Mouse (Mus musculus): ENCODE results near the gene Tmem82. TPM values are rescaled to one million over a fixed set of nuclear protein-coding genes. Genes with fewer than 3 reads are reported as not detected.

The Tmem82 gene
- total RNA-seq, 2 experiments from 2014 or later: 0.28 to 0.42 TPM

DNA sequence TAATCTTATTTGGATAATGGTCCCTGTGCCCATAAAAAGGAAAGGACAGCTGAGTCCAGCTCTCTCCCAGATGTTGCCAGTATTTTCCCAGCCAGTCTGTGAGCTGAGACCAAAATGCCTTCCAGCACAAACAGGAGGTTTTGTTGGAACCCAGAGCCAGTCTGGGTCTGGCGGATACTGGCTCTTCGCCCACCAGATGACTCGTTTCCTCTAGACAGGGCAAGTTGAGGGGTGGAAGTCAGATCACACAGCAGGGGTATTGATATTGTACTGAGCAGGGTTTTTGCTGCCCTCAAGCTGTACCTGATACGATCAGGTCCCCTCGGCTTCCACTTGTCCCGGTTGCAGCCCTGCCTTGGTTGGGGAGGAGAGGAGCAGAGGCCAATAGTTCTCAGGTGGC, 8.9 kb downstream of the Tmem82 start:
- no peak for DNase-seq

DNA sequence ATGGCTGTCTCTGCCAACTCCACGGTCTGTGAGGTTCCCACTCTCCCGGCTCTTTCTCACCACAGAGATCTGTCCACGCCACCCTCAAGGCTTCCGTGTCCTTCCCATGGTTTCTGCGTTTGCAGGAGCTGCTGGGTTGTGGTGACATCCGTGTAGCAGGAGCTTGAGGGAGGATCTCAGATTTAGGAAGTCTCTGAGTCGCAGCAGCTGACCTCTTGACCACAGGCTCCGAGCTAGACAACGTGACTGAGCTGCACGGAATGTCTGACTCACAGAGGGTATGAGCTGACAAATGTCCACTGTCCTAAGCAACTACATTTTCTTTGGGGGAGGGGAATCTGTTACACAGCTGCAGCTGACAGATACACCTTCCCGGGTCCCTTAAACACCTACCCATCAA, 12.6 kb downstream of the Tmem82 start, which contains the start of gene Fblim1:
TSS of gene Fblim1 (minus strand) at position 236 of the 400 bp plus-strand sequence.
- DNase-seq: no peak

DNA sequence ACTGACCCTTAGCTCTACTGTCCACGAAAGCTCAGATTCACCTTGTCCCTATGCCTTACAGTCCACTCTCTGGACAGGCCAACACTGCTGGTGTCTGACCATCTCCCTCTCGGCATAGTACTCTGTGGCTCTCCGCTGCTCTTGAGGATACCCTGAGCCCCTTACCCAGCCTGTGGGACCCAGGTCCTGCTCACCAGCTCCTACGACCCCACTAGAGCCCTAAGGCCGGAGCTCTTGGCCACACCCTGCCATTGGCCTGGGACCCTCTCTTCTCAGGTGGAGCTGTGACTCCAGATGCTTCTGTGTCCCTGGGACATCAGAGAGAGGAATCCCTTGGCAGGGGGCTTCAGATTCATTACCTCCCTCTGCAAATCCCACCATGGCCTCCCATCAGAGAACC, 13.0 kb downstream of the Tmem82 start:
- no peak for DNase-seq

DNA sequence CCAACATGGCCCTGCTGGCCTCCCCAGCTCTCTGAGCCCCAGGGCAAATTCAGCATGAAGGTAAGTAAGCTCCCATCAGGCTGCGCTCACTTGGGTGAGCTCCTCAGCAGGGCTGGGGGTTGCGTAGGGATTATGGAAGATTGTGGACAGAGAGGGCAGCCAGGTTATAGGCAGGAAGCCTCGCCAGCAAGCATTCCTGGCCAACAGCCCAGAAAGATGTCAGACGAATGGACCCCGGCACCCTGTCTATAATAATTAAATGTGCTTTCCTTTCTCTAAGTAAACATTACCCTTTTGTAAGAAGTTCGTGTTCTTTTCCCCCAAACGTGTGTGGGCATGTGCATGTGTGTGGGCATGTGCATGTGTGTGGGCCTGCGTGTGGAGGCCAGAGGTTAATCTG, 13.9 kb downstream of the Tmem82 start:
- no peak for DNase-seq

DNA sequence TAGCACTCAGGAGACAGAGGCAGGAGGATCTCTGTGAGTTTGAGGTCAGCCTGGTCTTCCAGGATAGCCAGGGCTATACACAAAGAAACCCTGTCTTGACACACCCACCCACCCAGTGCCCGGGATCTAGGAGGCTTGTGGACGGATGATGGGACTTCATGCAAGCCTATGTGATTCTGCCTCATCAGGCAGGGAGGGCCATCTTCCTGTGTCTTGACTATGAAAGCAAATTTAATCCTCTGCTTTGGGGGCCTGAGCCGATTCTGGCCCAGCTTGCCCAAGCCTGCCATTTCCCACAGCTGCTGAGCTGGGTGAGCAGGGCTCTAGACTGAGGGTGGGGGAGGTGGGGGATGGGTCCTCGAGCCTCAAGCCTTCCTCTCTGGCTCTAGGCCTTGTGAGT, 14.5 kb downstream of the Tmem82 start:
- DNase-seq: no peak

DNA sequence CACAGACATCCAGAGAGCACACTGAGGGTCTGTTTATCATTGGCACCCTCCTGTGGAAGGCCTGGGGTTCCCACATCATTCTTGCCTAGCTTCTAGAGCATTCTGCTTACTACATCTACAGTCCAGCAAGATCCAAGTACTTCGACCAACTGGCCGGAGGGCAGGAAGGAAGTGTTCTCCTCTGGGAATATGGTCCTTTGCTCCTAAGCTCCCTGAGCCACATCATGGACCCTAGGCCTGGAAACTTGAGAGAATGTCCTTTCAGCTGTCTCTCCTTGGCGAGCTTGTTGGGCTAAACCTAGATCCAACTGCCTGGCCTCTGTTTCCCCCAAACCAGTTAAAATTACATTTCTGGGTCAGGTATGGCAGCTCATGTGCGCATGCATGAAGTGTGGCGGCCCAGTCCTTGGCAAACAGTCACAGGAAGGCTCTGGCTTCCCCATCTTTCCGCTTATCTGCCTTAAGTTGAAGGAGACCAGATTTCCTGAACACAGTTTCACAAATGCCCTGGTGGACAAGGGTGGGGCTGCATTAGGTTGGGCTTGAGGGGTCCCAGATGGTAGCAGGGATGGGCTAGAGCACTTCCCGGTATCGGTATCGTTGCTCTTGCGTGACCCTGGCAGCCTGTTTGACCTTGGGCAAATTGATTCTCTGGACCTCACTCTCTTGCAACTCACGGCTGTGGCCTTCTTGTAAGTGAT, 15.8 kb downstream of the Tmem82 start:
- no peak for DNase-seq

DNA sequence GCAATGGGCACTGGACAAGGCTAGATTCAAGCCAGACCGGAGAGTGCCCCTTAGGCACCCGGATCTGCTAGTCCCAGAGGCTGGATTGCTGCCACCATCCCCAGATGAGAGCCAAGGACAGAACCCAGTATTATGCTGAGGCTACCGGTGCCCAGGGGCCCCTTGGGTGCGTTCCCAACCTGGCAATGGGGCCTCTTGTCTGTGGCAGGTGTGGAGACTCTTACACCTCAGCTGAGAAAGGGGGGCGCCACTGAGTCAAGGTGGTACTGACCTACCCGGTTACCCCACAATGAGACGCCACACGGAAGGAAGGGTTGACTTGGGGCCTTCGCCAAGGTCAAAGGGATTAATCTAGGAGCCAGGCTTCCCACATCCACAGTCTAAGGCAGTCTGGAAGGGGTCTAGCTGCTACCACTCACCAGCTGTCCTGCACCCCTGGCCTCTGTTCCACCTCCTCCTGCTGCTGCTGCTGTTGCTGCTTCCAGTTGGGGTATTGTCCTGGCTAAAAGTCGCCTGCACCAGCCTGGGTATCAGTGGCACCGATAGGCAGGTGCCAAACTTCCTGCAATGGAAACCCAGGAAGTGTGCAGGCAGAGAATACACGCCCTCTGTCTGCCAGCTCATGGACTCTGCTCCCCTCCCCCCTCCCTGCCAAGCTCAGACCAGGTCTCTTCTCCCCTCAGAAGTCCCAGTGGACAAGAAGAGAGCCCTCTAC, 17.1 kb downstream of the Tmem82 start:
- no peak for DNase-seq

DNA sequence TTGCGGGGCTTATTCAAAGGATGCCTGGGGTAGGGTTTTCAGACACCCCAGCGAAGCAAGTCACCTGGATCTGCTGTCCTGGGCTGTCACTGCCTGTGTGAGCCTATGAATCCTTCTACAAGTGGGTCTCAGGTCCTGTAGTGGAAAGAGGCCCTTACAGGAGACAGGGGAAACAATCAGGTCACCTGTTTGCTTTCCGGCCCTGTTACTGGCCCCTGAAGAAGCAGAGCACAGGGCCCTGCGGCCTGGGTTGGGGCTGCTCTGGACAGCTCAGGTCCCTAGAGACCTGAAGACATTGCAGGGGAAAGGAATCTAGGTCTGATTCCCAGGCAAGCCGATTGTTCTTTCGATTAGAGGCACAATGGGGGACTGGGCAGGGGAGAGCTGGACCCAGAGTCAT, 18.1 kb downstream of the Tmem82 start:
- no peak for DNase-seq

DNA sequence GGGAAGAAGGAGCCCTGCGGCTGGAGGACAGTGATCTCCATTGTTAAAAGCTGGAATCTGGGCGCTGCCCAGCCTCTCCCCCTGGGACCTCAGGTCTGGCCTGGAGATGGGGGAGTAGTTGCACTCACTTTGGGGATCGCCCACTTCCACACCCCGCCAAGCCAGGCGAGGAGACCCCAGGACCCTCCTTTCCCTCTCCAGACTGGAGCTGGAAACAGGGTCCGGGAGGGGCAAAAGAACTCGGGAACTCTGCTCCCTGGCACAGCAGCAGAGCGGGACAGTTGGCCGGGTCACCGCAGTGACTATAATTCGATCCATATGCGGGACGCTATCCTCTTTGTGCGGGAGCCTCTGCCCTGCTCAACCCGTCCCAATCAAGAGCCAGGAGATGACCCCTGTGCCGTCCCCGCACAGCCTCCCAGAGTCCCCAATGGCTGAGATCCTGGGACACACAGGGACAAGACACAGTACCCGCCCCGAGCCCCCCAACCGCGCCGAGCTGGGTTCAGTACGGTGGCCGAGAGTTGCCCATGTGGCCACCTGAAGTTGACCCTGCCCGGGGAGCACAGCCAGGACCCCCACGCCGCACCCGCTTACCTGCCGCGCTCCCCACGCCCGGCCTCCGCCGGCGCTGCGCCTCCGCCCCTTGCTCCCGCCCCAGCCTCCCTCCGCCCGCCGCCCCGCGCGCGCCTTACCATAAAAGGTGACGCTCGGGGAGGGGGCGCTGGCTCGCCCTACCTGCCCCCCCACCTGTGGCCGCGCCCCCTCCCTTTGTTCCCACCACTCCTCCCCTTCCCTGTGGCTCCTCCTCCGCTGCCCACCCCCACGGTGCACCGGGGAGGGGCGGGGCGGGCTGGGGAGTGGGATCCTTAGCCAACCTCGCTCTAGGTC, 18.9 kb downstream of the Tmem82 start:
- no peak for DNase-seq

- DNase-seq: no peak
Measured at GRCm38 (mm10) chr4:141598894-141599250, 19.6 kb downstream of the Tmem82 start.

DNA sequence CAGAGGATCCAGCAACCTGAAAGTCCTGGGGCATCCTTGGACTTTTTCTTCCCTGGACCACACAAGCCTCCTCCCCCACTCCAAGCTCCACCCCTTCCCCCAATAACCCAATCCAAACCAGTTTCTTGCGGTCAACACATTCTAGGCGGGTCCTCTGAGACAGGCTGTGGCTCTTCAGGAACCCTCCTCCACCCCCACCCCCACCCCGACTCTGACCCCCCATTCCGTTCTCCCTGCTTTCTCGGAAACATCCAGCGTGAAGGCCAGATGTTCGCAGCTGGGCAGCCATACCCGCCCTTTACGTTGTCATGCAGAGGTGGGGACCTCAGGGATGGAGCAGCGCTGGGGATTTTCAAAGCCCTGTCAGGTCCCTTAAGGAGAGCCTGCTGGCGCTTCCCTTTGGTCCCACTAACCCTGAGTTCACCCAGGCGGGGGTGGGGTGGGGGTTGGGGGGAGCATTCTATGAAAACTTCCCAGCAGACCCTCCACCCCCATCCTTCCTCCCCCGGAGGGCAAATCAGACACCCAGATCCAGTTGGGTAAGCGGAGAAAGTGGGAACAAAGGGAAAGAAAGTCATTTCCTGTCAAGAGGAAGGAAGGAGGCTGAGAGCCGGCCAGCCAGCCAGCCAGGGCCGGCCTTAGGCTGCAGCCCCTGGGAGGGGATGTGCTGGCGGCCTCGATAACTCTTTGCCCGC, 20.1 kb downstream of the Tmem82 start:
- DNase-seq: no peak

DNA sequence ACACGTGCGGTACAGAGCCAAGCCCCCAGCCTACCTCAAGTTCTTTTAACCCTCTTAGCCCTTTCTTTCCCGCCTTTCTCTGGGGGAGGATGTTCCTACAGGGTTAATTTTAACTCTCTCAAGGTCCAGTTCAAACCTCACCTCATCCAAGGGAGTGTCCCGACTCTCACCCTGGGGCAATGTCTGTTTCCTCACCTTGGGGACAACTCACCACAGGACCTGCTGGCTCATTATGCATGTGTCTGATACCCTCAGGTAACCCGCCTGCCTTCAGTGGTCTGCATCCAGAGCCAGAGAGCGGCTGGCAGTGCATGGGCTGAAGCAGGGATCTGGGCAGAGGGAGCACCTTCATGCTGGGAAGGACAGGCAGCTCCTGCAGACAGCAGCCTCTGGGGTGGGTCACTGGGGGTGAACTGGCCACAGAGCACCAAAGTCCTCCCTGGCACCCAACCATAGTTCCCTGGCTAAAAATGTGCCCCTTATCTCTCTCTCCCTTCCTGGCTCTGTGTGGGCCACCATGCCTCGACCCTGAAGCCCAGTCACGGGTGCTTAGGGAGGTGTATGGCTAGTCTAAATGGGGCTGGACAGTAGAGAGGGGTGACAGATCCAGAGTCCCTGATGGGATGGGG, 21.6 kb downstream of the Tmem82 start:
- no peak for DNase-seq

GRCm38 (mm10) chr4:141595605-141596268, 22.7 kb downstream of the Tmem82 start:
- no peak for DNase-seq

GRCm38 (mm10) chr4:141595138-141595537, 23.3 kb downstream of the Tmem82 start:
- no peak for DNase-seq

GRCm38 (mm10) chr4:141591547-141591946, 26.9 kb downstream of the Tmem82 start:
- no peak for DNase-seq

DNA sequence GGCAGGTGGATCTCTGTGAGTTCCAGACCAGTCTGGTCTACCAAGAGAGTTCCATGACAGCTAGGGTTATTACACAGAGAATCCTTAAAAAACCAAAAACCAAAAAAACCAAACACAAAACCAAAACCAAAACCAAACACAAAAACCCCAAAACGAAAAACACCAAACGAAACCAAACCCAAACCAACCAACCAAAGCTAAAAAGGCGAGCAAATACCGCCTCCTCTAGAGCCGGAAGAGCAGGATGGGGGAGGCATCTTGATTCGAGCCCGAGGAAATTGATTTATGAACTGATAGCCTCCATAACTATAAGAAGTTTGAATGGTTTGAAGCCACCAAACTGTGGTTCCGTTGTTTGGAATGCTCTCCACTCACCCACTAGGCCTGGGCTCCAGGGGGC, 34.5 kb downstream of the Tmem82 start:
- no peak for DNase-seq

- DNase-seq: no peak
Measured at GRCm38 (mm10) chr4:141581051-141581450, 37.4 kb downstream of the Tmem82 start.

GRCm38 (mm10) chr4:141578833-141579232, 39.6 kb downstream of the Tmem82 start:
- DNase-seq: no peak

GRCm38 (mm10) chr4:141576877-141577276, 41.6 kb downstream of the Tmem82 start:
- no peak for DNase-seq

- DNase-seq: no peak
Measured at GRCm38 (mm10) chr4:141576404-141576803, 42.0 kb downstream of the Tmem82 start.

Measured in layer of hippocampus, postnatal 36 days (tissue).